Comparison of ENCODE assay signal across 25 mouse cellular contexts in the genomic region with DNA sequence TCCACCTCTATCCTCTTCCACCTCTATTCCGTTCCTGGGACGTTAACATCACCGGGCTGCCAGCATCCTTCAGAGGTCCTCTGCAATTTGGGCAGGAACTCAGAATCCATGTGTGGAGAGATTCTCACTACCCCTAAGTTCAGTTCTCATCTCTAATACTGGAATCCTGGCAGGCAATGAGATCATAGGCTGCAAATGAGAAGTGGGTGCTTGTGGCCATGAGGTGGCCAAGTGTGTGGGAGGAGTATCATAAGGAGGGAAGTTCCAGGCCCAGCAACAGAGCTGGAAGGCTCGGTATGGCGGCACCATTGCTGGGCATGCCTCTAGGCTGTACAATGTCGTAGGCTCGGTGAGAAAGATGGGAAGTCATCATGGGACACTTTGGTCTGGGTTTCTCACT.
A peak's percentile ranks its signal among the peaks of the same experiment; 100 is the strongest.
DNase-seq lines count a peak whose midpoint lies in the region; ATAC-seq and TF ChIP-seq lines count a peak whose summit lies in the region.
"Had no signal": no experiment of that assay in that cellular context is flagged by ENCODE, and none has a peak within 500 bp of the region (broad histone marks: within the 10 kb centered on the region; RNA-seq: fewer than 3 reads in every experiment).

No protein-coding gene starts in this region.

- no peak overlapping the region for H3K9ac ChIP-seq in forebrain, embryonic 11.5 days (ENCODE audit: low read length)
- no peak overlapping the region for H3K9ac ChIP-seq in midbrain, embryonic 15.5 days
- H3K9ac ChIP-seq in midbrain, embryonic 13.5 days (replicated peaks): no peak overlapping the region
- no peak overlapping the region for H3K9ac ChIP-seq in forebrain, postnatal 0 days
- H3K9ac ChIP-seq: embryonic facial prominence, embryonic 15.5 days; heart, embryonic 15.5 days; hindbrain, embryonic 14.5 days; liver, embryonic 15.5 days; neural tube, embryonic 13.5 days had no signal

- TF ChIP-seq POLR2A in kidney, adult 2 months (IDR thresholded peaks at IDR 0.05; ENCODE audit: low read depth, low read length): no peak

- H3K9me3 ChIP-seq in forebrain, embryonic 10.5 days: no peaks in the 10 kb centered on the region
- H3K9me3 ChIP-seq in forebrain, embryonic 11.5 days (ENCODE audit: control insufficient read depth, low read length): no peaks in the 10 kb centered on the region
- H3K9me3 ChIP-seq in midbrain, embryonic 15.5 days: no peaks in the 10 kb centered on the region
- no peaks in the 10 kb centered on the region for H3K9me3 ChIP-seq in midbrain, embryonic 13.5 days
- H3K9me3 ChIP-seq in forebrain, postnatal 0 days (ENCODE audit: low read length): no peaks in the 10 kb centered on the region
- H3K9me3 ChIP-seq: embryonic facial prominence, embryonic 15.5 days; heart, embryonic 15.5 days; limb, embryonic 10.5 days; liver, embryonic 15.5 days; megakaryocyte, embryonic 14.5 days; neural tube, embryonic 13.5 days had no signal

- no peaks in the 10 kb centered on the region for H3K36me3 ChIP-seq in forebrain, embryonic 10.5 days (replicated peaks)
- no peaks in the 10 kb centered on the region for H3K36me3 ChIP-seq in forebrain, embryonic 11.5 days (ENCODE audit: control insufficient read depth, insufficient read depth, low read length)
- peaks cover 3% of the 10 kb centered on the region; the same call in 1 of the 2 replicates for H3K36me3 ChIP-seq in midbrain, embryonic 15.5 days (replicated peaks)
- peaks cover 17% of the 10 kb centered on the region for H3K36me3 ChIP-seq in midbrain, embryonic 13.5 days
- no peaks in the 10 kb centered on the region for H3K36me3 ChIP-seq in forebrain, postnatal 0 days (ENCODE audit: insufficient read depth)
- H3K36me3 ChIP-seq in kidney, adult 2 months (ENCODE audit: control insufficient read depth, insufficient read depth, low read length): no peaks in the 10 kb centered on the region
- H3K36me3 ChIP-seq: embryonic facial prominence, embryonic 15.5 days; heart, embryonic 15.5 days; limb, embryonic 10.5 days; liver, embryonic 15.5 days had no signal

- no peak overlapping the region for H3K4me2 ChIP-seq in forebrain, embryonic 11.5 days (ENCODE audit: low read depth, low read length, severe bottlenecking)
- no peak overlapping the region for H3K4me2 ChIP-seq in midbrain, embryonic 15.5 days
- no peak overlapping the region for H3K4me2 ChIP-seq in midbrain, embryonic 13.5 days (replicated peaks)
- no peak overlapping the region for H3K4me2 ChIP-seq in forebrain, postnatal 0 days (ENCODE audit: low read depth)
- H3K4me2 ChIP-seq: embryonic facial prominence, embryonic 15.5 days; heart, embryonic 15.5 days; hindbrain, embryonic 14.5 days; liver, embryonic 15.5 days; neural tube, embryonic 13.5 days had no signal

- H3K27me3 ChIP-seq in forebrain, embryonic 10.5 days (ENCODE audit: poor library complexity, severe bottlenecking): peaks cover 12% of the 10 kb centered on the region; the same call in 1 of the 2 replicates
- no peaks in the 10 kb centered on the region for H3K27me3 ChIP-seq in forebrain, embryonic 11.5 days (ENCODE audit: control insufficient read depth, insufficient read depth, low read length)
- no peaks in the 10 kb centered on the region for H3K27me3 ChIP-seq in midbrain, embryonic 15.5 days (replicated peaks)
- H3K27me3 ChIP-seq in midbrain, embryonic 13.5 days: peaks cover 3% of the 10 kb centered on the region; the same call in 1 of the 2 replicates
- H3K27me3 ChIP-seq in forebrain, postnatal 0 days (ENCODE audit: insufficient read depth, low read length): no peaks in the 10 kb centered on the region
- H3K27me3 ChIP-seq in kidney, adult 2 months (replicated peaks; ENCODE audit: control insufficient read depth, insufficient read depth, low read length): no peaks in the 10 kb centered on the region
- H3K27me3 ChIP-seq: embryonic facial prominence, embryonic 15.5 days; heart, embryonic 15.5 days; liver, embryonic 15.5 days; megakaryocyte, embryonic 14.5 days; neural tube, embryonic 13.5 days had no signal

- no peak for TF ChIP-seq CTCF in forebrain, postnatal 0 days (IDR thresholded peaks at IDR 0.05; ENCODE audit: low read depth)
- no peak for TF ChIP-seq CTCF in kidney, adult 2 months (conservative IDR thresholded peaks at IDR 0.05; ENCODE audit: insufficient read depth, insufficient read length, low read depth, low read length)

- H3K4me1 ChIP-seq in forebrain, embryonic 10.5 days: peaks cover 29% of the 10 kb centered on the region
- 0 out of 2 replicates have a peak, but pooled peaks cover 2% of the 10 kb centered on the region for H3K4me1 ChIP-seq in forebrain, embryonic 11.5 days (replicated peaks; ENCODE audit: control insufficient read depth, insufficient read depth, low read length)
- H3K4me1 ChIP-seq in midbrain, embryonic 15.5 days: no peaks in the 10 kb centered on the region
- H3K4me1 ChIP-seq in midbrain, embryonic 13.5 days (replicated peaks): no peaks in the 10 kb centered on the region
- no peaks in the 10 kb centered on the region for H3K4me1 ChIP-seq in forebrain, postnatal 0 days (ENCODE audit: insufficient read depth)
- no peaks in the 10 kb centered on the region for H3K4me1 ChIP-seq in kidney, adult 2 months (ENCODE audit: control insufficient read depth, insufficient read depth, low read length)
- H3K4me1 ChIP-seq: heart, embryonic 15.5 days; liver, embryonic 15.5 days; megakaryocyte, embryonic 14.5 days; neural tube, embryonic 13.5 days had no signal

- H3K4me3 ChIP-seq in forebrain, embryonic 10.5 days: no peak overlapping the region
- no peak overlapping the region for H3K4me3 ChIP-seq in forebrain, embryonic 11.5 days (ENCODE audit: low read depth, low read length)
- H3K4me3 ChIP-seq in midbrain, embryonic 15.5 days: no peak overlapping the region
- no peak overlapping the region for H3K4me3 ChIP-seq in midbrain, embryonic 13.5 days (replicated peaks)
- H3K4me3 ChIP-seq in forebrain, postnatal 0 days (ENCODE audit: low read depth, low read length): no peak overlapping the region
- H3K4me3 ChIP-seq in kidney, adult 2 months (ENCODE audit: insufficient read depth, low read depth, low read length): no peak overlapping the region
- H3K4me3 ChIP-seq: embryonic facial prominence, embryonic 15.5 days; heart, embryonic 15.5 days; limb, embryonic 10.5 days; liver, embryonic 15.5 days; megakaryocyte, embryonic 14.5 days; neural tube, embryonic 13.5 days had no signal

- 0 out of 2 replicates have a peak overlapping the region, but pooled peaks have one; percentile 11 for H3K27ac ChIP-seq in forebrain, embryonic 10.5 days
- H3K27ac ChIP-seq in forebrain, embryonic 11.5 days (ENCODE audit: low read depth, low read length): no peak overlapping the region
- H3K27ac ChIP-seq in midbrain, embryonic 15.5 days: no peak overlapping the region
- H3K27ac ChIP-seq in midbrain, embryonic 13.5 days: no peak overlapping the region
- H3K27ac ChIP-seq in forebrain, postnatal 0 days (ENCODE audit: low read depth, low read length): 0 out of 2 replicates have a peak overlapping the region, but pooled peaks have one; percentile 21
- H3K27ac ChIP-seq in kidney, adult 2 months (ENCODE audit: insufficient read depth, low read depth, low read length): no peak overlapping the region
- H3K27ac ChIP-seq: embryonic facial prominence, embryonic 15.5 days; heart, embryonic 15.5 days; hindbrain, embryonic 14.5 days; kidney, postnatal 0 days; limb, embryonic 10.5 days; liver, embryonic 15.5 days; neural tube, embryonic 13.5 days had no signal

- no peak for ATAC-seq in forebrain, embryonic 11.5 days (replicated peaks; ENCODE audit: low FRiP score)
- peak; percentile 37; the same call in 1 of the 2 replicates for ATAC-seq in midbrain, embryonic 15.5 days (replicated peaks)
- ATAC-seq in midbrain, embryonic 13.5 days: no peak
- peak; percentile 5; the same call in 1 of the 2 replicates for ATAC-seq in forebrain, postnatal 0 days
- ATAC-seq: inflammation-experienced regulatory T-cells, adult 6 months had no signal

- DNase-seq in forebrain, embryonic 10.5 days (ENCODE audit: extremely low spot score, low spot score): no peak
- no peak for DNase-seq in forebrain, embryonic 11.5 days (ENCODE audit: low spot score)
- DNase-seq in layer of hippocampus, adult 9-11 months: peak; percentile 38
- DNase-seq in layer of hippocampus, postnatal 10 days (ENCODE audit: low spot score in 2 of 2): no peak
- DNase-seq in forebrain, postnatal 0 days: no peak
- DNase-seq in kidney, adult 2 months: no peak
- DNase-seq: adrenal gland, postnatal 14 days; cerebellum, adult 9-10 months; heart, postnatal 4 days; kidney, adult 18-20 months; liver; midbrain, embryonic 14.5 days; retina, postnatal 1 day; spleen, adult 18-20 months had no signal

- WGBS in forebrain, embryonic 10.5 days: 90% methylated on average over 7 of the region's 7 CpGs
- 86% methylated on average over 7 of the region's 7 CpGs for whole genome bisulfite sequencing in forebrain, embryonic 11.5 days
- 92% methylated on average over 7 of the region's 7 CpGs for WGBS in midbrain, embryonic 15.5 days
- WGBS in midbrain, embryonic 13.5 days: 85% methylated on average over 7 of the region's 7 CpGs
- WGBS in forebrain, postnatal 0 days: 86% methylated on average over 7 of the region's 7 CpGs
- 75% methylated on average over 7 of the region's 7 CpGs for WGBS in kidney, adult 2 months

Comparison
In these comparisons a context has a peak if more than half of its experiments do, and no peak if none do; other contexts are left out.
1. H3K27ac ChIP-seq: peak in forebrain, embryonic 10.5 days (single experiment) and forebrain, postnatal 0 days (single experiment); none in forebrain, embryonic 11.5 days (single experiment), midbrain, embryonic 15.5 days (single experiment), midbrain, embryonic 13.5 days (single experiment) and kidney, adult 2 months (single experiment).
2. ATAC-seq: peak in midbrain, embryonic 15.5 days (single experiment) and forebrain, postnatal 0 days (single experiment); none in forebrain, embryonic 11.5 days (single experiment) and midbrain, embryonic 13.5 days (single experiment).